Mouse (Mus musculus) liver, embryonic 18 days (tissue): ENCODE measurements around the gene Foxa2. TPM values are rescaled to one million over a fixed set of nuclear protein-coding genes. Genes with fewer than 3 reads are reported as not detected.

ENCODE experiments used
- polyA plus RNA-seq: library from polyadenylated mRNA; depleted of rRNA; stranded (reverse); fragments of >200 nt; gene quantifications from 2 replicates; pipeline ENCODE4 v1.2.3, GENCODE M21; 2012; rRNA removed

The Foxa2 gene
- 13.7 and 14.2 TPM in 2 replicates for polyA plus RNA-seq

GRCm38 (mm10) chr2:148046799-148047165 lies at the start of gene Foxa2:
Foxa2 (minus strand) TSS chr2:148046969.

